Mouse (Mus musculus): ENCODE measurements around the gene Ube2b.
A peak's percentile ranks its signal among the peaks of the same experiment; 100 is the strongest.

Gene Ube2b

GRCm38 (mm10) chr11:51967443-51968401 is 32.8 kb downstream of the Ube2b start, which contains the start of gene Cdkn2aipnl:
Gene Cdkn2aipnl (plus strand): TSS chr11:51967661.
- DNase-seq (ENCODE audit: low read depth, low spot score), result peak; percentile 96

GRCm38 (mm10) chr11:51966651-51967050 is 33.9 kb downstream of the Ube2b start:
- no peak for DNase-seq (ENCODE audit: low read depth, low spot score)

- no peak for DNase-seq (ENCODE audit: low read depth, low spot score)
Measured at GRCm38 (mm10) chr11:51962277-51962676, 38.3 kb downstream of the Ube2b start.

- no peak for DNase-seq (ENCODE audit: low read depth, low spot score)
Measured at GRCm38 (mm10) chr11:51961761-51962160, 38.8 kb downstream of the Ube2b start.

GRCm38 (mm10) chr11:51960967-51961471 is 39.5 kb downstream of the Ube2b start:
- no peak for DNase-seq (ENCODE audit: low read depth, low spot score)

- DNase-seq (ENCODE audit: low read depth, low spot score), result no peak
Measured at GRCm38 (mm10) chr11:51960061-51960460, 40.5 kb downstream of the Ube2b start.

GRCm38 (mm10) chr11:51959511-51959910 is 41.1 kb downstream of the Ube2b start:
- no peak for DNase-seq (ENCODE audit: low read depth, low spot score)

GRCm38 (mm10) chr11:51957760-51958159 is 42.8 kb downstream of the Ube2b start:
- DNase-seq (ENCODE audit: low read depth, low spot score), result no peak

- DNase-seq (ENCODE audit: low read depth, low spot score), result no peak
Measured at GRCm38 (mm10) chr11:51956112-51956511, 44.5 kb downstream of the Ube2b start.

- DNase-seq (ENCODE audit: low read depth, low spot score), result no peak
Measured at GRCm38 (mm10) chr11:51951861-51952420, 48.6 kb downstream of the Ube2b start.

GRCm38 (mm10) chr11:51949919-51950318 is 50.6 kb downstream of the Ube2b start:
- no peak for DNase-seq (ENCODE audit: low read depth, low spot score)

GRCm38 (mm10) chr11:51949155-51949840 is 51.3 kb downstream of the Ube2b start:
- no peak for DNase-seq (ENCODE audit: low read depth, low spot score)

- DNase-seq (ENCODE audit: low read depth, low spot score), result no peak
Measured at GRCm38 (mm10) chr11:51946144-51946543, 54.4 kb downstream of the Ube2b start.

- no peak for DNase-seq (ENCODE audit: low read depth, low spot score)
Measured at GRCm38 (mm10) chr11:51945548-51945947, 55.0 kb downstream of the Ube2b start.

GRCm38 (mm10) chr11:51944239-51944638 is 56.3 kb downstream of the Ube2b start:
- DNase-seq (ENCODE audit: low read depth, low spot score), result no peak

- no peak for DNase-seq (ENCODE audit: low read depth, low spot score)
Measured at GRCm38 (mm10) chr11:51943500-51943841, 57.1 kb downstream of the Ube2b start.

GRCm38 (mm10) chr11:51942602-51943499 is 57.7 kb downstream of the Ube2b start:
- no peak for DNase-seq (ENCODE audit: low read depth, low spot score)

GRCm38 (mm10) chr11:51940511-51940955 is 60.0 kb downstream of the Ube2b start:
- DNase-seq (ENCODE audit: low read depth, low spot score), result no peak

- DNase-seq (ENCODE audit: low read depth, low spot score), result no peak
Measured at GRCm38 (mm10) chr11:51939590-51939955, 61.0 kb downstream of the Ube2b start.

- no peak for DNase-seq (ENCODE audit: low read depth, low spot score)
Measured at GRCm38 (mm10) chr11:51938817-51939589, 61.6 kb downstream of the Ube2b start.
